Mouse (Mus musculus) CH12.LX (cell line): Measurements from ENCODE around the gene Iqschfp. TPM values are rescaled to one million over a fixed set of nuclear protein-coding genes. Genes with fewer than 3 reads are reported as not detected.

Source experiments
- DNase-seq: peaks from one replicate; pipeline ENCODE4 v3.0.0-alpha.2; 2013; ENCODE audit errors: extremely low read depth
- H3K27ac ChIP-seq: 2 replicates; pipeline ENCODE4 v1.5.1; 2012; ENCODE audit warnings: low read depth, mild to moderate bottlenecking, control low read depth, moderate library complexity; ENCODE audit not compliant: insufficient read depth
- H3K27me3 ChIP-seq: replicated peaks from 2 replicates; pipeline ENCODE3; 2012; ENCODE audit warnings: inconsistent platforms
- H3K36me3 ChIP-seq, 2 experiments: replicated peaks in 1 of 2; 2 replicates each; pipeline versions ENCODE3 to v1.6.1; 2012; ENCODE audit warnings: inconsistent platforms in 1 of 2, low read length in 1 of 2, mild to moderate bottlenecking in 1 of 2, mixed read lengths in 1 of 2, moderate library complexity in 1 of 2; ENCODE audit not compliant: control insufficient read depth in 1 of 2, insufficient read depth in 1 of 2
- H3K4me1 ChIP-seq, 2 experiments: 2 replicates each; pipeline ENCODE4 v1.6.1; 2012; ENCODE audit warnings: inconsistent platforms in 1 of 2, moderate library complexity in 1 of 2; ENCODE audit not compliant: insufficient read depth in 2 of 2, control insufficient read depth in 1 of 2
- H3K4me2 ChIP-seq: 2 replicates; pipeline ENCODE4 v1.6.1; 2012; ENCODE audit warnings: low read depth, mild to moderate bottlenecking, control low read depth; ENCODE audit not compliant: poor library complexity, insufficient read depth, severe bottlenecking
- H3K4me3 ChIP-seq, 3 experiments: fragments of 150-350 bp in 1 of 3; sonication (generic) in 1 of 3; replicated peaks in 1 of 3; 2 replicates each; pipeline versions ENCODE3 to v1.5.1; 2011 to 2012; ENCODE audit warnings: low read depth in 2 of 3, low read length in 2 of 3, mild to moderate bottlenecking in 2 of 3, moderate library complexity in 2 of 3, control low read depth in 1 of 3, improper control_type of control experiment in 1 of 3, inconsistent platforms in 1 of 3, mixed read lengths in 1 of 3; ENCODE audit not compliant: poor library complexity in 1 of 3
- H3K79me2 ChIP-seq: replicated peaks from 2 replicates; pipeline ENCODE4 v1.6.1; 2012; ENCODE audit warnings: mild to moderate bottlenecking, moderate library complexity; ENCODE audit not compliant: control insufficient read depth, poor library complexity, insufficient read depth, severe bottlenecking; ENCODE audit errors: extremely low read depth
- H3K9ac ChIP-seq: 2 replicates; pipeline ENCODE4 v1.6.1; 2012; ENCODE audit warnings: low read depth, mild to moderate bottlenecking, control low read depth, moderate library complexity; ENCODE audit not compliant: insufficient read depth
- H3K9me3 ChIP-seq: replicated peaks from 2 replicates; pipeline ENCODE3; 2012; ENCODE audit warnings: low read length, inconsistent platforms, mixed read lengths
- CHD1 ChIP-seq: IDR thresholded peaks from 2 replicates; pipeline ENCODE4 v1.6.1; 2012; ENCODE audit warnings: low read depth, low read length, improper control_type of control experiment, inconsistent platforms
- ELF1 ChIP-seq: IDR thresholded peaks from 2 replicates; pipeline ENCODE4 v1.6.1; 2014; ENCODE audit warnings: low read depth, mild to moderate bottlenecking, inconsistent platforms, low read length, improper control_type of control experiment
- HCFC1 ChIP-seq: IDR thresholded peaks from 2 replicates; pipeline ENCODE4 v1.6.1; 2012; ENCODE audit warnings: low read depth, mild to moderate bottlenecking, inconsistent platforms, low read length, improper control_type of control experiment
- IRF4 ChIP-seq: IDR thresholded peaks from 2 replicates; pipeline ENCODE4 v1.6.1; 2014; ENCODE audit warnings: low read depth, mild to moderate bottlenecking, inconsistent platforms, low read length, improper control_type of control experiment
- KAT2A ChIP-seq: IDR thresholded peaks from 2 replicates; pipeline ENCODE4 v1.6.1; 2012; ENCODE audit warnings: low read length, improper control_type of control experiment, inconsistent platforms; ENCODE audit not compliant: insufficient replicate concordance
- MAX ChIP-seq: IDR thresholded peaks from 2 replicates; pipeline ENCODE4 v1.6.1; 2011; ENCODE audit warnings: low read length, improper control_type of control experiment
- MAZ ChIP-seq: IDR thresholded peaks from 2 replicates; pipeline ENCODE4 v1.6.1; 2012; ENCODE audit warnings: low read depth, mild to moderate bottlenecking, inconsistent platforms, low read length, improper control_type of control experiment, moderate library complexity
- MXI1 ChIP-seq: IDR thresholded peaks from 2 replicates; pipeline ENCODE4 v1.6.1; 2011; ENCODE audit warnings: mild to moderate bottlenecking, low read depth, low read length, improper control_type of control experiment
- NRF1 ChIP-seq: IDR thresholded peaks from 2 replicates; pipeline ENCODE4 v1.6.1; 2014; ENCODE audit warnings: low read depth, mild to moderate bottlenecking, inconsistent platforms, low read length, improper control_type of control experiment, moderate library complexity
- PAX5 ChIP-seq: IDR thresholded peaks from 2 replicates; pipeline ENCODE4 v1.6.1; 2012; ENCODE audit warnings: low read length, inconsistent platforms, mixed read lengths
- POLR2AphosphoS2 ChIP-seq: IDR thresholded peaks from 2 replicates; pipeline ENCODE4 v1.6.1; 2011; ENCODE audit warnings: low read depth, low read length, improper control_type of control experiment
- SMC3 ChIP-seq: IDR thresholded peaks from 2 replicates; pipeline ENCODE4 v1.6.1; 2011; ENCODE audit warnings: low read depth, low read length, improper control_type of control experiment
- TBP ChIP-seq: conservative IDR thresholded peaks from 2 replicates; pipeline ENCODE4 v1.6.1; 2011; ENCODE audit warnings: low read depth, low read length, improper control_type of control experiment
- TCF12 ChIP-seq: IDR thresholded peaks from 2 replicates; pipeline ENCODE4 v1.6.1; 2014; ENCODE audit warnings: low read depth, mild to moderate bottlenecking, inconsistent platforms, low read length, improper control_type of control experiment
- UBTF ChIP-seq: IDR thresholded peaks from 2 replicates; pipeline ENCODE4 v1.6.1; 2012; ENCODE audit warnings: low read depth, mild to moderate bottlenecking, inconsistent platforms, low read length, improper control_type of control experiment, moderate library complexity
- USF2 ChIP-seq: conservative IDR thresholded peaks from 2 replicates; pipeline ENCODE4 v1.6.1; 2011; ENCODE audit warnings: low read depth, low read length, improper control_type of control experiment
- ZNF384 ChIP-seq: IDR thresholded peaks from 2 replicates; pipeline ENCODE4 v1.6.1; 2012; ENCODE audit warnings: low read depth, low read length, improper control_type of control experiment, inconsistent platforms
- dilution Hi-C: fragments of 300-500 bp; cut with MboI; formaldehyde crosslinking; loops from 2 replicates; pipeline ENCODE4 v1.14.3; 2020; ENCODE audit warnings: low sequenced_read_pairs; ENCODE audit not compliant: extremely low pct_unique_long_range_greater_than_20kb, extremely low pct_ligation_motif_present
- in situ Hi-C: fragments of 300-500 bp; cut with MboI; formaldehyde crosslinking; loops from 3 replicates; pipeline ENCODE4 v1.14.3; 2019; ENCODE audit warnings: low sequenced_read_pairs, low pct_ligation_motif_present, low pct_unique_long_range_greater_than_20kb, mixed read lengths
- polyA plus RNA-seq: library from polyadenylated mRNA; unstranded; fragments of >175 nt; gene quantifications from 2 replicates; pipeline ENCODE4 v1.2.1, GENCODE M21; 2012; ENCODE audit warnings: low read depth; ENCODE audit not compliant: insufficient read length
- total RNA-seq, 2 experiments: library from RNA; depleted of rRNA; stranded (reverse); fragments of 300-350 nt in 1 of 2; fragments of >200 nt in 1 of 2; gene quantifications; 2 replicates each; pipeline ENCODE4 v1.2.3; 2012 to 2014

The Iqschfp gene
- total and polyA plus RNA-seq, 3 experiments = 0.13 to 0.25 TPM; not detected in 1

DNA sequence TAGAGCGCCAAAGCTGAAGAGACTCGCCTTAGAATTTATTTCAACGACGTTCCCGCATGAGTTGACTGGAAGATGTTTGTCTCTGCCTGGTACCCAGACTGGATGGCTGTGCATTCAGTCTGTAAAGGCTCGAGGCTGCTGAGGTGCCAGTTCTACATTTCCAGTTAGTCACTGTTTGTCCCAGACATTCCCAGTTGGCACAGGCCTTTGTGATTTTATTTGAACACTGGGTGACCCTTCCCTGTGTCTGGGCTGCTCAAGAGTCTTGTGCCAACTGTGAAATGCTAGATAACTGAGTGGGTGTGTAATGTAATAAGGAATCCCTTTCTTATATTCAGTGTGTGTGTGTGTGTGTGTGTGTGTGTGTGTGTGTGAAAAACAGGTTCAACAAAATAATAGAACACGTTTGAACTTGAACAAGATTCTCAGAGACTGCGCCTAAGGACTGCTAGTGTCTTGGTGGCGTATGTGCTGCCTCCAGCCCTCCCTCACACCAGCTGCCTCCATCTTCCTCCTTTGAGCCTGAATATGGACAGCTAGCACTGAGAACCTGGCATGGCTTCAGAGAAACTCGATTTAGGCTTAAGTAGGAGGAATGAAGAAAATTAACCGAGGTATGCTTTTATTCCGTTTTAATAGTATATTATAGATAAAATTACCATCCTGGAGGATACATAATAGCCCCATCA, 624.5 kb downstream of the Iqschfp start:
- Histone ChIP-seq H3K4me2 (no peak overlapping the region), H3K4me3 (no peak overlapping the region), H3K36me3 (no peaks in the 10 kb centered on the region), H3K27me3 (no peaks in the 10 kb centered on the region)
- DNase-seq = no peak
- TF ChIP-seq CHD1 (no peak), PAX5 (no peak)
- TF ChIP-seq, all 38 proteins: peak for 0
- Histone ChIP-seq H3K9ac (no peak overlapping the region), H3K79me2 (no peaks in the 10 kb centered on the region), H3K9me3 (no peaks in the 10 kb centered on the region), H3K4me1 (no peaks in the 10 kb centered on the region), H3K27ac (no peak overlapping the region)
- in situ Hi-C loops (no loop called here), dilution Hi-C loops (no loop called here)

DNA sequence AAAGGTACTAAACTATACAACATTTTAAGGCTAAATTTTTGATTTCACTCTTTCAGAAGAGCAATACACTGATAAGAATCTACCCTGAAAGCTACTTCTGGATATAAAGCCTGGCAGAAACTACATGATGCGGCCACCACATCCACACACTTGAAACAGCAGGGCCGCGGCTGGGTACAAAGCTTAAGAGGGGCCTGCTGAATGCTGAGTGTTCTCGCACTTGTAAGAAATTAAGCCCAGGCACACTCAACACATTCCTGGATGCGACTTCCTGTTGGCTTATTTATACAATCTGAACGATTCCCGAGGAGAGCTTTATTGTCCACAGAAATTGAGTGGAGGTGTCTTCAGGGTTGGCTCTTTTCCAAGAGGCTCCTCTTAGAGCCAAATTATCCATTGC, 625.2 kb downstream of the Iqschfp start:
- Histone ChIP-seq H3K9me3 (no peaks in the 10 kb centered on the region), H3K4me2 (no peak overlapping the region), H3K36me3 (no peaks in the 10 kb centered on the region), H3K4me3 (no peak overlapping the region), H3K79me2 (no peaks in the 10 kb centered on the region), H3K27ac (no peak overlapping the region), H3K27me3 (no peaks in the 10 kb centered on the region), H3K9ac (no peak overlapping the region), H3K4me1 (no peaks in the 10 kb centered on the region)
- no peak for DNase-seq
- TF ChIP-seq HCFC1 (no peak), UBTF (no peak), SMC3 (no peak), USF2 (no peak), TBP (no peak), NRF1 (no peak)
- in situ Hi-C loops = no loop called here
- dilution Hi-C loops = no loop called here

DNA sequence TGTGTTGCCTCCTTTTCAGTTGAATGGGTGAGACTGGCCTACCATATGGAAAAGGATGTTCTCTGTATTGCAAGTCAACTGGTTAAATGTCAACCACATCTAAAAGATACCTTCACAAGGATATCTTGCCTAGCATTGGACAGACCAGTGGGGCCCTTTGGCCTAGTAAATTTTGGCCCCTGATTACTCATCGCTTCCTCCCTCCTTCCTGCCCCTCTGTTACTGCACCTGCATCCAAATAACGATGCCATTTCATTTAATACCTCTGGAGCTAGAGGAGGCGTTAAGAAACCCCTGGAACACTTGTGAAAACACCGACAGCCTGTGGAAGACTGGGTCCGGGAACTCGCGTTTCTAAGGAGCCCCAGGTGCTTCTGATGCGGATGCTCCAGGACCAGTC, 626.0 kb downstream of the Iqschfp start:
- TF ChIP-seq PAX5 (no peak), TCF12 (no peak), POLR2AphosphoS2 (no peak), IRF4 (no peak), KAT2A (no peak), ELF1 (no peak), MAZ (no peak), ZNF384 (no peak), MXI1 (no peak), USF2 (no peak), MAX (no peak)
- Histone ChIP-seq H3K27ac (no peak overlapping the region), H3K9me3 (no peaks in the 10 kb centered on the region), H3K4me1 (no peaks in the 10 kb centered on the region), H3K9ac (no peak overlapping the region), H3K36me3 (no peaks in the 10 kb centered on the region), H3K4me2 (no peak overlapping the region), H3K27me3 (no peaks in the 10 kb centered on the region), H3K79me2 (no peaks in the 10 kb centered on the region), H3K4me3 (no peak overlapping the region)
- in situ Hi-C loops (no loop called here), dilution Hi-C loops (no loop called here)
- no peak for DNase-seq
